Mouse (Mus musculus): ENCODE results near the gene 2200002D01Rik. TPM values are rescaled to one million over a fixed set of nuclear protein-coding genes. Genes with fewer than 3 reads are reported as not detected.

Gene 2200002D01Rik
- total and polyA plus RNA-seq, 2 experiments, result 6.9 to 7.4 TPM

GRCm38 (mm10) chr7:29233745-29234144 lies 14.5 kb downstream of the 2200002D01Rik start:
- Histone ChIP-seq H3K79me2 (ENCODE audit: control insufficient read depth, insufficient read depth, low read length) (no peaks in the 10 kb centered on the region; the same call in 1 of the 2 replicates), H3K27ac (replicated peaks; ENCODE audit: insufficient read depth, low read depth, low read length) (peak overlapping the region; percentile 59), H3K27me3 (ENCODE audit: control insufficient read depth, insufficient read depth, low read length) (no peaks in the 10 kb centered on the region), H3K36me3 (ENCODE audit: control insufficient read depth, insufficient read depth, low read length) (no peaks in the 10 kb centered on the region), H3K4me1 (ENCODE audit: control insufficient read depth, insufficient read depth, low read length) (peaks cover under 1% of the 10 kb centered on the region; the same call in 1 of the 2 replicates), H3K4me3 (ENCODE audit: insufficient read depth, low read depth, low read length) (no peak overlapping the region), H3K9ac (ENCODE audit: low read depth, low read length) (no peak overlapping the region)
- TF ChIP-seq POLR2A (IDR thresholded peaks at IDR 0.05; ENCODE audit: extremely low read depth, insufficient read depth, low read length), result no peak
- TF ChIP-seq CTCF (IDR thresholded peaks at IDR 0.05; ENCODE audit: low read depth, low read length), result no peak
- 45% methylated on average over 6 of the region's 6 CpGs for WGBS
- DNase-seq (ENCODE audit: extremely low read depth, low read depth, low spot score), result no peak

GRCm38 (mm10) chr7:29232247-29233013 lies 15.8 kb downstream of the 2200002D01Rik start, which contains the start of gene Kcnk6:
Gene Kcnk6 (minus strand): TSS chr7:29232515.
- no peak for TF ChIP-seq POLR2A (IDR thresholded peaks at IDR 0.05; ENCODE audit: extremely low read depth, insufficient read depth, low read length)
- TF ChIP-seq CTCF (IDR thresholded peaks at IDR 0.05; ENCODE audit: low read depth, low read length), result no peak
- peak within 1 kb of the TSS; percentile 71 for H3K4me3 ChIP-seq (ENCODE audit: insufficient read depth, low read depth, low read length)
- H3K27ac ChIP-seq (replicated peaks; ENCODE audit: insufficient read depth, low read depth, low read length), result peak within 1 kb of the TSS; percentile 37
- no peaks in the 10 kb centered on the region; the same call in 1 of the 2 replicates for H3K79me2 ChIP-seq (ENCODE audit: control insufficient read depth, insufficient read depth, low read length)
- DNase-seq (ENCODE audit: extremely low read depth, low read depth, low spot score), result no peak
- no peaks in the 10 kb centered on the region for H3K27me3 ChIP-seq (ENCODE audit: control insufficient read depth, insufficient read depth, low read length)
- no peaks in the 10 kb centered on the region; the same call in 1 of the 2 replicates for H3K4me1 ChIP-seq (ENCODE audit: control insufficient read depth, insufficient read depth, low read length)
- 4% methylated on average over 59 of the region's 62 CpGs for WGBS
- peak within 1 kb of the TSS; percentile 85 for H3K9ac ChIP-seq (ENCODE audit: low read depth, low read length)
- no peaks in the 10 kb centered on the region for H3K36me3 ChIP-seq (ENCODE audit: control insufficient read depth, insufficient read depth, low read length)

- Histone ChIP-seq H3K4me1 (ENCODE audit: control insufficient read depth, insufficient read depth, low read length) (no peaks in the 10 kb centered on the region; the same call in 1 of the 2 replicates), H3K9ac (ENCODE audit: low read depth, low read length) (peak overlapping the region; percentile 85), H3K4me3 (ENCODE audit: insufficient read depth, low read depth, low read length) (peak overlapping the region; percentile 71), H3K36me3 (ENCODE audit: control insufficient read depth, insufficient read depth, low read length) (no peaks in the 10 kb centered on the region), H3K79me2 (ENCODE audit: control insufficient read depth, insufficient read depth, low read length) (no peaks in the 10 kb centered on the region; the same call in 1 of the 2 replicates), H3K27ac (replicated peaks; ENCODE audit: insufficient read depth, low read depth, low read length) (peak overlapping the region; percentile 37), H3K27me3 (ENCODE audit: control insufficient read depth, insufficient read depth, low read length) (no peaks in the 10 kb centered on the region)
- no peak for TF ChIP-seq POLR2A (IDR thresholded peaks at IDR 0.05; ENCODE audit: extremely low read depth, insufficient read depth, low read length)
- no peak for TF ChIP-seq CTCF (IDR thresholded peaks at IDR 0.05; ENCODE audit: low read depth, low read length)
- peak; percentile 28 for DNase-seq (ENCODE audit: extremely low read depth, low read depth, low spot score)
- WGBS, result 43% methylated on average over 3 of the region's 3 CpGs
Observed at GRCm38 (mm10) chr7:29231517-29231916, 16.7 kb downstream of the 2200002D01Rik start.

GRCm38 (mm10) chr7:29230560-29230959 lies 17.7 kb downstream of the 2200002D01Rik start:
- H3K27ac ChIP-seq (replicated peaks; ENCODE audit: insufficient read depth, low read depth, low read length), result no peak overlapping the region
- no peaks in the 10 kb centered on the region for H3K36me3 ChIP-seq (ENCODE audit: control insufficient read depth, insufficient read depth, low read length)
- WGBS, result 38% methylated on average over 3 of the region's 3 CpGs
- DNase-seq (ENCODE audit: extremely low read depth, low read depth, low spot score), result no peak
- no peaks in the 10 kb centered on the region; the same call in 1 of the 2 replicates for H3K4me1 ChIP-seq (ENCODE audit: control insufficient read depth, insufficient read depth, low read length)
- no peaks in the 10 kb centered on the region; the same call in 1 of the 2 replicates for H3K79me2 ChIP-seq (ENCODE audit: control insufficient read depth, insufficient read depth, low read length)
- no peak overlapping the region for H3K4me3 ChIP-seq (ENCODE audit: insufficient read depth, low read depth, low read length)
- no peak for TF ChIP-seq CTCF (IDR thresholded peaks at IDR 0.05; ENCODE audit: low read depth, low read length)
- TF ChIP-seq POLR2A (IDR thresholded peaks at IDR 0.05; ENCODE audit: extremely low read depth, insufficient read depth, low read length), result no peak
- H3K9ac ChIP-seq (ENCODE audit: low read depth, low read length), result no peak overlapping the region
- H3K27me3 ChIP-seq (ENCODE audit: control insufficient read depth, insufficient read depth, low read length), result no peaks in the 10 kb centered on the region

GRCm38 (mm10) chr7:29228202-29228601 lies 20.1 kb downstream of the 2200002D01Rik start:
- Histone ChIP-seq H3K27me3 (ENCODE audit: control insufficient read depth, insufficient read depth, low read length) (no peaks in the 10 kb centered on the region), H3K27ac (replicated peaks; ENCODE audit: insufficient read depth, low read depth, low read length) (0 out of 2 replicates have a peak overlapping the region, but pooled peaks have one; percentile 25), H3K79me2 (ENCODE audit: control insufficient read depth, insufficient read depth, low read length) (no peaks in the 10 kb centered on the region; the same call in 1 of the 2 replicates), H3K36me3 (ENCODE audit: control insufficient read depth, insufficient read depth, low read length) (no peaks in the 10 kb centered on the region), H3K4me1 (ENCODE audit: control insufficient read depth, insufficient read depth, low read length) (no peaks in the 10 kb centered on the region), H3K9ac (ENCODE audit: low read depth, low read length) (no peak overlapping the region), H3K4me3 (ENCODE audit: insufficient read depth, low read depth, low read length) (no peak overlapping the region)
- TF ChIP-seq CTCF (IDR thresholded peaks at IDR 0.05; ENCODE audit: low read depth, low read length) (no peak), POLR2A (IDR thresholded peaks at IDR 0.05; ENCODE audit: extremely low read depth, insufficient read depth, low read length) (no peak)
- peak; percentile 40 for DNase-seq (ENCODE audit: extremely low read depth, low read depth, low spot score)
- WGBS, result 74% methylated on average over 4 of the region's 4 CpGs
